8 mouse cellular contexts compared by ENCODE assay signal in genomic region chr11:34149370-34149976, GRCm38 (mm10). TPM values are rescaled to one million over a fixed set of nuclear protein-coding genes. Genes with fewer than 3 reads are reported as not detected.
DNase-seq lines count a peak whose midpoint lies in the region; ATAC-seq lines count a peak whose summit lies in the region.

No protein-coding gene starts in this region.

- no peak overlapping the region for H3K9ac ChIP-seq in embryonic facial prominence, embryonic 13.5 days
- no peak overlapping the region for H3K9ac ChIP-seq in heart, embryonic 16.5 days (ENCODE audit: low read length)
- no peak overlapping the region for H3K9ac ChIP-seq in liver, embryonic 13.5 days
- H3K9ac ChIP-seq in neural tube, embryonic 13.5 days: no peak overlapping the region

- no peaks in the 10 kb centered on the region for H3K4me1 ChIP-seq in embryonic facial prominence, embryonic 13.5 days
- H3K4me1 ChIP-seq in heart, embryonic 16.5 days (ENCODE audit: control insufficient read depth, insufficient read depth, low read length): no peaks in the 10 kb centered on the region
- H3K4me1 ChIP-seq in liver, embryonic 13.5 days (replicated peaks): no peaks in the 10 kb centered on the region
- H3K4me1 ChIP-seq in neural tube, embryonic 13.5 days (replicated peaks): no peaks in the 10 kb centered on the region

- no peak overlapping the region for H3K4me3 ChIP-seq in embryonic facial prominence, embryonic 13.5 days
- no peak overlapping the region for H3K4me3 ChIP-seq in heart, embryonic 16.5 days (ENCODE audit: low read length)
- no peak overlapping the region for H3K4me3 ChIP-seq in liver, embryonic 13.5 days (replicated peaks)
- H3K4me3 ChIP-seq in neural tube, embryonic 13.5 days: no peak overlapping the region

- H3K4me2 ChIP-seq in embryonic facial prominence, embryonic 13.5 days: no peak overlapping the region
- no peak overlapping the region for H3K4me2 ChIP-seq in heart, embryonic 16.5 days (ENCODE audit: low read depth, low read length)
- no peak overlapping the region for H3K4me2 ChIP-seq in liver, embryonic 13.5 days
- H3K4me2 ChIP-seq in neural tube, embryonic 13.5 days: no peak overlapping the region

- WGBS in embryonic facial prominence, embryonic 13.5 days: 23% methylated on average over 5 of the region's 5 CpGs
- WGBS in heart, embryonic 16.5 days: 27% methylated on average over 5 of the region's 5 CpGs
- WGBS in liver, embryonic 13.5 days (ENCODE audit: insufficient replicate concordance): 18% methylated on average over 5 of the region's 5 CpGs
- 33% methylated on average over 5 of the region's 5 CpGs for whole genome bisulfite sequencing in neural tube, embryonic 13.5 days

- ATAC-seq in embryonic facial prominence, embryonic 13.5 days (ENCODE audit: insufficient number of reproducible peaks, insufficient read depth, low FRiP score, low TSS enrichment, low read depth): peak; percentile 41; the same call in 1 of the 2 replicates
- 0 out of 2 replicates have a peak, but pooled peaks have one; percentile 37 for ATAC-seq in heart, embryonic 16.5 days (replicated peaks; ENCODE audit: extremely low read depth, insufficient read depth, low FRiP score)
- no peak for ATAC-seq in liver, embryonic 13.5 days (ENCODE audit: low read depth)
- ATAC-seq in neural tube, embryonic 13.5 days (ENCODE audit: low read depth): peak; percentile 50

- no peak overlapping the region for H3K27ac ChIP-seq in embryonic facial prominence, embryonic 13.5 days
- H3K27ac ChIP-seq in heart, embryonic 16.5 days (ENCODE audit: low read length): no peak overlapping the region
- no peak overlapping the region for H3K27ac ChIP-seq in liver, embryonic 13.5 days
- no peak overlapping the region for H3K27ac ChIP-seq in neural tube, embryonic 13.5 days (replicated peaks)

- DNase-seq in CD4-positive helper T cell, adult 2 months (ENCODE audit: low read depth, low spot score): peak; percentile 46
- peak; percentile 48 to 59 for DNase-seq in adrenal gland, postnatal 4 days (ENCODE audit: low spot score in 2 of 2)
- peak; percentile 85 for DNase-seq in kidney, postnatal 14 days
- peak; percentile 5 for DNase-seq in liver, embryonic 13.5 days
- DNase-seq in testis, postnatal 10 days (ENCODE audit: low spot score): peak; percentile 91

- H3K27me3 ChIP-seq in embryonic facial prominence, embryonic 13.5 days: peaks cover 3% of the 10 kb centered on the region; the same call in 1 of the 2 replicates
- no peaks in the 10 kb centered on the region for H3K27me3 ChIP-seq in heart, embryonic 16.5 days (ENCODE audit: control insufficient read depth, insufficient read depth, low read length)
- H3K27me3 ChIP-seq in liver, embryonic 13.5 days: no peaks in the 10 kb centered on the region
- no peaks in the 10 kb centered on the region for H3K27me3 ChIP-seq in neural tube, embryonic 13.5 days

- no peaks in the 10 kb centered on the region for H3K9me3 ChIP-seq in embryonic facial prominence, embryonic 13.5 days
- H3K9me3 ChIP-seq in heart, embryonic 16.5 days (replicated peaks; ENCODE audit: control insufficient read depth, low read length): no peaks in the 10 kb centered on the region
- no peaks in the 10 kb centered on the region for H3K9me3 ChIP-seq in liver, embryonic 13.5 days (replicated peaks)
- H3K9me3 ChIP-seq in neural tube, embryonic 13.5 days: no peaks in the 10 kb centered on the region

- no peaks in the 10 kb centered on the region for H3K36me3 ChIP-seq in embryonic facial prominence, embryonic 13.5 days
- no peaks in the 10 kb centered on the region for H3K36me3 ChIP-seq in heart, embryonic 16.5 days (ENCODE audit: control insufficient read depth, insufficient read depth)
- H3K36me3 ChIP-seq in liver, embryonic 13.5 days: no peaks in the 10 kb centered on the region
- no peaks in the 10 kb centered on the region for H3K36me3 ChIP-seq in neural tube, embryonic 13.5 days

RNA-seq across cellular contexts. Expression of gene 4930469K13Rik, which starts 51.1 kb away (rescaled TPM):
- total RNA-seq in adrenal gland, postnatal 4 days (2021): not detected
- polyA plus RNA-seq in embryonic facial prominence, embryonic 13.5 days (2015; fragmentation: Nextera tagmentation; extraction: Ambion mirVana): 1.1 TPM in 1 of 2 replicates, not detected in the other
- polyA plus RNA-seq in heart, embryonic 16.5 days (2015; fragmentation: Nextera tagmentation; extraction: Ambion mirVana): not detected in 2 replicates
- not detected in 2 replicates for polyA plus RNA-seq in liver, embryonic 13.5 days (2015; fragmentation: Nextera tagmentation; extraction: Ambion mirVana)
- 30.1 and 30.9 TPM in 2 replicates for polyA plus RNA-seq in neural tube, embryonic 13.5 days (2015; fragmentation: Nextera tagmentation; extraction: Ambion mirVana)

RNA-seq across cellular contexts. Expression of gene Foxi1, which starts 58.4 kb away (rescaled TPM):
- 1 to 10 TPM in 1 of 2 experiments, not detected in 1; 3.6 TPM for total RNA-seq in adrenal gland, postnatal 4 days (2021)
- polyA plus RNA-seq in embryonic facial prominence, embryonic 13.5 days (2015; fragmentation: Nextera tagmentation; extraction: Ambion mirVana): 0.22 TPM in 1 of 2 replicates, not detected in the other
- polyA plus RNA-seq in heart, embryonic 16.5 days (2015; fragmentation: Nextera tagmentation; extraction: Ambion mirVana): 0.05 and 0.06 TPM in 2 replicates
- polyA plus RNA-seq in liver, embryonic 13.5 days (2015; fragmentation: Nextera tagmentation; extraction: Ambion mirVana): not detected in 2 replicates
- polyA plus RNA-seq in neural tube, embryonic 13.5 days (2015; fragmentation: Nextera tagmentation; extraction: Ambion mirVana): not detected in 2 replicates

Comparison
In these comparisons a context has a peak if more than half of its experiments do, and no peak if none do; other contexts are left out.
1. DNase-seq: peak in every context shown above with its lines; median percentile 91 in testis, postnatal 10 days; 85 in kidney, postnatal 14 days; 54 in adrenal gland, postnatal 4 days; 46 in CD4-positive helper T cell, adult 2 months; 5 in liver, embryonic 13.5 days.
2. RNA of gene 4930469K13Rik, which starts 51.1 kb away (polyA plus RNA-seq): 30.1 to 30.9 TPM in neural tube, embryonic 13.5 days; 1.1 TPM in embryonic facial prominence, embryonic 13.5 days, not detected in heart, embryonic 16.5 days and not detected in liver, embryonic 13.5 days; every median in the first group is over 10 times any median in the second.